Mouse (Mus musculus): Measurements from ENCODE around the gene Rnf182. TPM values are rescaled to one million over a fixed set of nuclear protein-coding genes. Genes with fewer than 3 reads are reported as not detected.

Gene Rnf182
- polyA plus RNA-seq, 1 experiment from 2014 or later = 17.7 TPM

DNA sequence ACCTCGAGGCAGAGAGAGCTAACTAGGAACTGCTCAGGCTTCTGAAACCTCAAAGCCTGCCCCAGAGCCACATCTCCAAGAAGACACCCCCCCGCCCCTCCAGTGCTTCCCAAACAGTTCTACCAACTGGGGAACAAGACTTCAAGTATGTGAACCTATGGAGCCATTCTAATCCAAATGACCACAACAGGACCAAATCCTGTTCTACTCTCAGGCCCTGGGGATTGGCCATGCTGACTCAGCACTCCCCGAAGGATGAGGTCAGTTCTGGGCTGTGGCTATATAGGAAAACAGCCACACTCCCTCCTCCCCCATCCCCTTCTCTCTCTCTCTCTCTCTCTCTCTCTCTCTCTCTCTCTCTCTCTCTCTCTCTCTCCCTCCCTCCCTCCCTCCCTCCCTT, 28.5 kb upstream of the Rnf182 start:
- Histone ChIP-seq H3K9me3 (replicated peaks) (no peaks in the 10 kb centered on the region), H3K36me3 (no peaks in the 10 kb centered on the region), H3K27me3 (no peaks in the 10 kb centered on the region), H3K27ac (no peak overlapping the region), H3K4me1 (0 out of 2 replicates have a peak, but pooled peaks cover 3% of the 10 kb centered on the region), H3K4me3 (no peak overlapping the region), H3K9ac (no peak overlapping the region), H3K4me2 (replicated peaks) (no peak overlapping the region)
- 89% methylated on average over 3 of the region's 3 CpGs for WGBS
- ATAC-seq (ENCODE audit: low FRiP score) = no peak

- ATAC-seq (ENCODE audit: low FRiP score) = no peak
- H3K4me1 ChIP-seq = no peaks in the 10 kb centered on the region
- 83% methylated on average over 14 of the region's 14 CpGs for WGBS
Observed at GRCm38 (mm10) chr13:43587844-43588840, 27.4 kb upstream of the Rnf182 start.

GRCm38 (mm10) chr13:43591828-43592680, 23.5 kb upstream of the Rnf182 start:
- no peaks in the 10 kb centered on the region for H3K27me3 ChIP-seq
- no peaks in the 10 kb centered on the region for H3K9me3 ChIP-seq (replicated peaks)
- H3K27ac ChIP-seq = no peak overlapping the region
- no peaks in the 10 kb centered on the region for H3K4me1 ChIP-seq
- no peak overlapping the region for H3K4me2 ChIP-seq (replicated peaks)
- ATAC-seq (ENCODE audit: low FRiP score) = no peak
- H3K9ac ChIP-seq = no peak overlapping the region
- WGBS = 71% methylated on average over 28 of the region's 28 CpGs
- no peaks in the 10 kb centered on the region for H3K36me3 ChIP-seq
- no peak overlapping the region for H3K4me3 ChIP-seq

More at GRCm38 (mm10) chr13:43587844-43588840, 27.4 kb upstream of the Rnf182 start:
- no peak overlapping the region for H3K4me3 ChIP-seq
- H3K27me3 ChIP-seq = no peaks in the 10 kb centered on the region
- no peaks in the 10 kb centered on the region for H3K36me3 ChIP-seq
- no peak overlapping the region for H3K9ac ChIP-seq
- H3K9me3 ChIP-seq (replicated peaks) = no peaks in the 10 kb centered on the region
- no peak overlapping the region for H3K4me2 ChIP-seq (replicated peaks)
- H3K27ac ChIP-seq = no peak overlapping the region

DNA sequence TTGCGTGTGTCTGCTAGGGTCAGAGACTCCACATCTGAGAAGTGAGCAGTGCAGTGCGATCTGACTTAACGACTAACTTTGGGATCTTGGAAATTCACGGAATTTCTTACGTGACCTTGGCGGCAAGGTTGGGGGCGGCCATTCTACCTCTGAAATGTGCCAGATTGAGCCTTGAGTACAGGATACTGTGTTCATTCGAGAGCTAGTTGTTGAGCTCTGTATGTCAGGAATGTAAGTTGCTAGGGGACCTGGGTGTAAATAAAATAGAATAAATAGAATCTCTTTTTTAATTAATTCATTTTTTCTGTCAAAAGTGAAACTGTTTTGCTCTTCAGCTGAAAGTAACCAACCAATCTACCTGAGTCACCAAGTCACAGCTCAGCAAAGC, 22.8 kb upstream of the Rnf182 start:
- Histone ChIP-seq H3K36me3 (no peaks in the 10 kb centered on the region), H3K4me3 (no peak overlapping the region), H3K27ac (no peak overlapping the region), H3K4me2 (replicated peaks) (no peak overlapping the region), H3K9me3 (replicated peaks) (no peaks in the 10 kb centered on the region), H3K9ac (no peak overlapping the region), H3K27me3 (no peaks in the 10 kb centered on the region), H3K4me1 (no peaks in the 10 kb centered on the region)
- WGBS = 62% methylated on average over 8 of the region's 8 CpGs
- no peak for ATAC-seq (ENCODE audit: low FRiP score)

DNA sequence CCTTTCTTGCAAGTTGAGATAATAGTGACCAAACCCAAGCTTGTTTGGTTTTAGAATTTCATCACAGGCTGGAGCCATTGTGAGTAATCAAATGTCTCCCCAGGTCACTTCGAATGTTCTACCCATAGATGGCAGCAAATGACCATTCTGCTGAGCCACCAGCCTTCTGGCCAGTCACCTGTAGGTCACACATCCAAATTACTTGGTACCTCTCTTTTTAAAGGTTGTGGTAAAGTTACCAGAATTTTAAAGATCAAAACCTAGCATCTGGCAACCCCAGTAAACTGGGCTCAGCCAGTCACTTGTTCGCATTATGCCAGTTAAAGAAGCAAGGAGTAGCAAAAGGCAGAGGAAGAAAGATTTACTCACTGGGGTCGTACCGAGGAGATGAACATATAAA, 19.6 kb upstream of the Rnf182 start:
- no peaks in the 10 kb centered on the region for H3K9me3 ChIP-seq (replicated peaks)
- H3K4me1 ChIP-seq = no peaks in the 10 kb centered on the region
- WGBS = 59% methylated on average over 4 of the region's 4 CpGs
- no peak overlapping the region for H3K27ac ChIP-seq
- H3K4me2 ChIP-seq (replicated peaks) = no peak overlapping the region
- no peak for ATAC-seq (ENCODE audit: low FRiP score)
- H3K4me3 ChIP-seq = no peak overlapping the region
- no peaks in the 10 kb centered on the region for H3K36me3 ChIP-seq
- no peak overlapping the region for H3K9ac ChIP-seq
- H3K27me3 ChIP-seq = no peaks in the 10 kb centered on the region

- no peak overlapping the region for H3K9ac ChIP-seq
- H3K4me1 ChIP-seq = 0 out of 2 replicates have a peak, but pooled peaks cover 4% of the 10 kb centered on the region
- no peak overlapping the region for H3K27ac ChIP-seq
- 94% methylated on average over 6 of the region's 6 CpGs for WGBS
- H3K4me3 ChIP-seq = no peak overlapping the region
- H3K27me3 ChIP-seq = no peaks in the 10 kb centered on the region
- H3K9me3 ChIP-seq (replicated peaks) = no peaks in the 10 kb centered on the region
- H3K4me2 ChIP-seq (replicated peaks) = no peak overlapping the region
- no peak for ATAC-seq (ENCODE audit: low FRiP score)
- no peaks in the 10 kb centered on the region for H3K36me3 ChIP-seq
Observed at GRCm38 (mm10) chr13:43600967-43601366, 14.5 kb upstream of the Rnf182 start.

GRCm38 (mm10) chr13:43602440-43602839, 13.1 kb upstream of the Rnf182 start:
- ATAC-seq (ENCODE audit: low FRiP score) = no peak
- H3K36me3 ChIP-seq = no peaks in the 10 kb centered on the region
- 95% methylated on average over 2 of the region's 2 CpGs for WGBS

DNA sequence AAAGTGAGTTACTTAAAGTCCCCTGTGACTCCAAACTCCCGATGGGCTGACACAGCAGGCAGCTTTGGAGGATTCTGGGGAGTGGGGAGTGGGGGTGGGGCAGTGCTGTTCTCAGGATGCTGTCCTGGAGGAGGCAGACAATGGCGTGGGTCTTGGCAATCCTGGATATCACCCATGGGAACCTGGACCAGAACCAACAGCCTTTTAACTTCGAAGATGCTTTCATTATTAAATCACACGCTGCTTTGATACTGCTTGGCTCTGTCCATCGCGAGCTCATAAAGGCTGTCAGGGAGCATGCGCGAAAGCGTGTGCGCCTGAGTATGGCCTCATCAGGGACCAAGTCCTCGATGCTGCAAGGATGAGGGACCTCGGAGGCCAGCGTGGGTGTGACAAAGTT, 12.5 kb upstream of the Rnf182 start:
- 67% methylated on average over 13 of the region's 13 CpGs for WGBS
- Histone ChIP-seq H3K9ac (no peak overlapping the region), H3K4me2 (replicated peaks) (no peak overlapping the region), H3K36me3 (no peaks in the 10 kb centered on the region), H3K27me3 (no peaks in the 10 kb centered on the region), H3K27ac (no peak overlapping the region), H3K4me3 (no peak overlapping the region), H3K9me3 (replicated peaks) (no peaks in the 10 kb centered on the region), H3K4me1 (0 out of 2 replicates have a peak, but pooled peaks cover 4% of the 10 kb centered on the region)
- ATAC-seq (ENCODE audit: low FRiP score) = no peak

More at GRCm38 (mm10) chr13:43602440-43602839, 13.1 kb upstream of the Rnf182 start:
- Histone ChIP-seq H3K4me3 (no peak overlapping the region), H3K27me3 (no peaks in the 10 kb centered on the region), H3K4me2 (replicated peaks) (no peak overlapping the region), H3K9me3 (replicated peaks) (no peaks in the 10 kb centered on the region), H3K4me1 (0 out of 2 replicates have a peak, but pooled peaks cover 4% of the 10 kb centered on the region), H3K9ac (no peak overlapping the region), H3K27ac (no peak overlapping the region)

DNA sequence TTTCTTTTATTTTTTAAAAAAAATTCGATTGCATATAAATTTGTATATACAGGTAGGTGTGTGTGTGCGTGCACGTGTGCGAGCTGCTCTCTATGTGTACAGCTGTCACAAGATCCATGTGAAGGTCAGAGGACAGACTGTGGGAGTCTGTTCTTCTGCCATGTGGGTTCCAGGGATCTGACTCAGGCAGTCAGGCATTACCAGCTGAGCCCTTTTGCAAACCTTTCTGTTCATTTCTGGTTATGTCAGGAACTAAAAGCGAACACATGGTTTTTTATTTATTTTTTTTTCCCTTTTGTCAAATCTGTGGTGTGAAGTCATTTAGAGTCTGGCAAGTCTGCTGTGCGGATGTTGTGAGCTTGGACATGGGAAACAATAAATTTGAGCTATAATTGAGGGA, 6.7 kb upstream of the Rnf182 start:
- 69% methylated on average over 6 of the region's 6 CpGs for WGBS
- no peaks in the 10 kb centered on the region for H3K4me1 ChIP-seq
- H3K4me3 ChIP-seq = no peak overlapping the region
- no peak overlapping the region for H3K4me2 ChIP-seq (replicated peaks)
- H3K9me3 ChIP-seq (replicated peaks) = no peaks in the 10 kb centered on the region
- no peaks in the 10 kb centered on the region for H3K27me3 ChIP-seq
- no peak overlapping the region for H3K9ac ChIP-seq
- H3K36me3 ChIP-seq = no peaks in the 10 kb centered on the region
- H3K27ac ChIP-seq = no peak overlapping the region
- ATAC-seq (ENCODE audit: low FRiP score) = no peak

- H3K27me3 ChIP-seq = no peaks in the 10 kb centered on the region
- H3K4me2 ChIP-seq (replicated peaks) = no peak overlapping the region
- no peak overlapping the region for H3K27ac ChIP-seq
- H3K9me3 ChIP-seq (replicated peaks) = no peaks in the 10 kb centered on the region
- H3K36me3 ChIP-seq = no peaks in the 10 kb centered on the region
- ATAC-seq (ENCODE audit: low FRiP score) = no peak
- peaks cover 15% of the 10 kb centered on the region for H3K4me1 ChIP-seq
- H3K9ac ChIP-seq = no peak overlapping the region
- WGBS = 82% methylated on average over 6 of the region's 6 CpGs
- H3K4me3 ChIP-seq = no peak overlapping the region
Observed at GRCm38 (mm10) chr13:43612040-43612439, 3.5 kb upstream of the Rnf182 start.

GRCm38 (mm10) chr13:43614667-43615066, 843 bp upstream of the Rnf182 start:
- H3K4me2 ChIP-seq (replicated peaks) = peak overlapping the region; percentile 83; the same call in 1 of the 2 replicates
- WGBS = 58% methylated on average over 3 of the region's 3 CpGs
- no peaks in the 10 kb centered on the region for H3K9me3 ChIP-seq (replicated peaks)
- H3K27ac ChIP-seq = no peak overlapping the region
- H3K4me3 ChIP-seq = no peak overlapping the region
- no peak overlapping the region for H3K9ac ChIP-seq
- H3K4me1 ChIP-seq = peaks cover 19% of the 10 kb centered on the region
- H3K36me3 ChIP-seq = no peaks in the 10 kb centered on the region
- no peaks in the 10 kb centered on the region for H3K27me3 ChIP-seq
- no peak for ATAC-seq (ENCODE audit: low FRiP score)

DNA sequence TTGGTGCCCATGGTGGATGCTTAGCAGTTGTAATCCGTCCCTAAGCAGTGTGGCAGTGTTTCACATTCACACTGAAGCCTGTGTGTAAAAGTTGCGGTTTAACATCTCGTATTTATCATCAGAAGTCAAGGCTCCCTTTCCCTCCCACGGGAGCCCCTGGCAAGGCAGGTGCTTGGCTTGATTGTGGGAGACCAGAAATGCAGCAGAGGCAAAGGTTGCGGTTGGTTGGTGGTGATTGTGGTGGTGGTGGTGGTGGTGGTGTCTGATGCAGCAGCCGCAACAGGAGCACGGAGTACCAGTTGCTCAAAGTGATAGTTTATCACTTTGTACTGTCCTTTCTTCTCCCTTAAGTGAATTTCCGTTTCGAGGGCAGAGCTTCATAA, 325 bp upstream of the Rnf182 start:
- no peaks in the 10 kb centered on the region for H3K27me3 ChIP-seq
- H3K9ac ChIP-seq = peak overlapping the region; percentile 85; the same call in 1 of the 2 replicates

More for the DNA sequence above, 325 bp upstream of the Rnf182 start:
- Histone ChIP-seq H3K9me3 (replicated peaks) (no peaks in the 10 kb centered on the region), H3K4me2 (replicated peaks) (peak overlapping the region; percentile 83), H3K36me3 (no peaks in the 10 kb centered on the region), H3K27ac (peak overlapping the region; percentile 79), H3K4me1 (peaks cover 19% of the 10 kb centered on the region), H3K4me3 (peak overlapping the region; percentile 82)
- ATAC-seq (ENCODE audit: low FRiP score) = peak; percentile 40; the same call in 1 of the 2 replicates
- 27% methylated on average over 9 of the region's 9 CpGs for WGBS
